9 mouse cellular contexts compared by ENCODE assay signal in the genomic region with DNA sequence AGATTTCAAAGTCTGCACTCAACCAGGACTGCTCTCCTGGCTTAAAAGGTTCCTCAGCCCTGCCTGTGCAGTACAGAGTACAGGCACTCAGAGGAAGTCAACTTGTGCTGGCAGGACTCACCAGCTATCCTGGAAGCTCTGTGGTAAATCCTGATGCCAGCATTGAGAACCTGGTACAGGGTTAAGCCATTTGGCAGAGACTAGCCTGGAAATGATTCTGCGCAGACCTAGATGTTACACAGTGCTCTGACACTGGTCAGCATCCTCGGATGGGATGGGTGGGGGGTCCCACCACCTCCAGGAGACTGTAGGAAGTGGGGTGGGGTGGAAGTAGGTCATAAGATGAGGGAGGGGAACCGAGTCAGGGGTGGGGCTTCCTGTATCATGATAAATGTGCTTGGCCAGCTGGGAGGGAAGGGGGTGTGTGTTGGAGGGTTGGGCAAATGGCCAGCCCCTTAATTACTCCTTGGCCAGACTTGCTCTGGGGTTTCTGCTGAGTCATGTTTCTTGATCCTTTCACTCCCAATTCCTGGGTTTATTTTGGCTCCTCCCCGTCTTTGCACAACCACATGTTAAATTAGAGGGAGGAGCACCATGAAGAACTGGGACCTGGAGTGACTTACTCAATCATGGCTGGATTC. TPM values are rescaled to one million over a fixed set of nuclear protein-coding genes. Genes with fewer than 3 reads are reported as not detected.
A peak's percentile ranks its signal among the peaks of the same experiment; 100 is the strongest.
DNase-seq lines count a peak whose midpoint lies in the region; ATAC-seq and TF ChIP-seq lines count a peak whose summit lies in the region.
"Had no signal": no experiment of that assay in that cellular context is flagged by ENCODE, and none has a peak within 500 bp of the region (broad histone marks: within the 10 kb centered on the region; RNA-seq: fewer than 3 reads in every experiment).

No protein-coding gene starts in this region.

- no peak overlapping the region for H3K27ac ChIP-seq in thymus, adult 2 months (ENCODE audit: control insufficient read depth, insufficient read depth, low read length)
- H3K27ac ChIP-seq in embryonic facial prominence, embryonic 15.5 days (replicated peaks), result peak overlapping the region; percentile 45; the same call in 1 of the 2 replicates
- 0 out of 2 replicates have a peak overlapping the region, but pooled peaks have one; percentile 7 for H3K27ac ChIP-seq in intestine, postnatal 0 days (ENCODE audit: low read depth, low read length)

- H3K36me3 ChIP-seq in thymus, adult 2 months (ENCODE audit: control insufficient read depth, insufficient read depth, low read length), result peaks cover 12% of the 10 kb centered on the region
- H3K36me3 ChIP-seq in embryonic facial prominence, embryonic 15.5 days, result peaks cover 29% of the 10 kb centered on the region
- peaks cover 34% of the 10 kb centered on the region for H3K36me3 ChIP-seq in intestine, postnatal 0 days (ENCODE audit: control insufficient read depth, insufficient read depth)

- no peak overlapping the region for H3K9ac ChIP-seq in embryonic facial prominence, embryonic 15.5 days
- no peak overlapping the region for H3K9ac ChIP-seq in intestine, postnatal 0 days (ENCODE audit: low read depth, low read length)

- no peak overlapping the region for H3K4me2 ChIP-seq in embryonic facial prominence, embryonic 15.5 days (replicated peaks)
- H3K4me2 ChIP-seq in intestine, postnatal 0 days (replicated peaks; ENCODE audit: low read depth), result no peak overlapping the region

- peaks cover 23% of the 10 kb centered on the region for H3K4me1 ChIP-seq in thymus, adult 2 months (replicated peaks; ENCODE audit: control insufficient read depth, insufficient read depth, low read length)
- peaks cover 38% of the 10 kb centered on the region for H3K4me1 ChIP-seq in embryonic facial prominence, embryonic 15.5 days
- peaks cover 9% of the 10 kb centered on the region for H3K4me1 ChIP-seq in intestine, postnatal 0 days (replicated peaks; ENCODE audit: control insufficient read depth, insufficient read depth, low read length)

- peak; percentile 9 for DNase-seq in thymus, postnatal 0 days (ENCODE audit: low spot score)
- no peak for DNase-seq in thymus, adult 2 months
- peak; percentile 81 to 90 for DNase-seq in lung, adult 18-20 months
- no peak for DNase-seq in thymus, postnatal 10 days (ENCODE audit: low spot score in 2 of 2)
- DNase-seq in embryo, embryonic 10 days (ENCODE audit: low spot score), result no peak
- no peak for DNase-seq in thymus, postnatal 14 days

- H3K4me3 ChIP-seq in thymus, adult 2 months (ENCODE audit: control insufficient read depth, insufficient read depth, low read length), result no peak overlapping the region
- no peak overlapping the region for H3K4me3 ChIP-seq in embryonic facial prominence, embryonic 15.5 days (replicated peaks)
- H3K4me3 ChIP-seq in intestine, postnatal 0 days (ENCODE audit: low read depth, low read length), result no peak overlapping the region
- H3K4me3 ChIP-seq: megakaryocyte, embryonic 14.5 days had no signal

- no peaks in the 10 kb centered on the region for H3K27me3 ChIP-seq in thymus, adult 2 months (ENCODE audit: control insufficient read depth, insufficient read depth, low read length)
- no peaks in the 10 kb centered on the region for H3K27me3 ChIP-seq in embryonic facial prominence, embryonic 15.5 days
- H3K27me3 ChIP-seq in intestine, postnatal 0 days (replicated peaks; ENCODE audit: control insufficient read depth, insufficient read depth, low read length), result no peaks in the 10 kb centered on the region
- H3K27me3 ChIP-seq: megakaryocyte, embryonic 14.5 days had no signal

- no peak for ATAC-seq in embryonic facial prominence, embryonic 15.5 days (ENCODE audit: insufficient number of reproducible peaks, low FRiP score, low TSS enrichment, low read depth)
- no peak for ATAC-seq in intestine, postnatal 0 days

- H3K9me3 ChIP-seq in embryonic facial prominence, embryonic 15.5 days (replicated peaks), result no peaks in the 10 kb centered on the region
- H3K9me3 ChIP-seq in intestine, postnatal 0 days (ENCODE audit: control insufficient read depth), result no peaks in the 10 kb centered on the region
- H3K9me3 ChIP-seq: megakaryocyte, embryonic 14.5 days had no signal

- TF ChIP-seq POLR2A in thymus, adult 2 months (IDR thresholded peaks at IDR 0.05; ENCODE audit: control insufficient read depth, extremely low read depth, insufficient read depth, low read length, poor library complexity), result no peak

- WGBS in thymus, adult 2 months, result 80% methylated on average over 4 of the region's 4 CpGs
- 57% methylated on average over 4 of the region's 4 CpGs for WGBS in embryonic facial prominence, embryonic 15.5 days
- WGBS in intestine, postnatal 0 days, result 32% methylated on average over 4 of the region's 4 CpGs

- no peak for TF ChIP-seq CTCF in thymus, adult 2 months (IDR thresholded peaks at IDR 0.05; ENCODE audit: borderline replicate concordance, control insufficient read depth, extremely low read depth, insufficient read depth, low read length, poor library complexity)
- no peak for TF ChIP-seq CTCF in intestine, postnatal 0 days (IDR thresholded peaks at IDR 0.05; ENCODE audit: low read depth)

RNA-seq across cellular contexts. Expression of gene Mocs1, which starts 4.0 kb away (rescaled TPM):
- 2.5 and 3.9 TPM in 2 replicates for polyA plus RNA-seq in thymus, postnatal 0 days (2015; fragmentation: Nextera tagmentation; extraction: Ambion mirVana)
- polyA plus RNA-seq in thymus, adult 2 months (2012; rRNA removed), result 32.9 and 38.4 TPM in 2 replicates
- 9.7 and 11.3 TPM in 2 replicates for polyA plus RNA-seq in embryonic facial prominence, embryonic 15.5 days (2015; fragmentation: Nextera tagmentation; extraction: Ambion mirVana)
- polyA plus RNA-seq in intestine, postnatal 0 days (2015; fragmentation: Nextera tagmentation; extraction: Ambion mirVana), result 9.7 and 11.1 TPM in 2 replicates

Comparison
In these comparisons a context has a peak if more than half of its experiments do, and no peak if none do; other contexts are left out.
1. DNase-seq: peak in thymus, postnatal 0 days (single experiment) and lung, adult 18-20 months (2 of 2); none in thymus, adult 2 months (single experiment), thymus, postnatal 10 days (0 of 2), embryo, embryonic 10 days (single experiment) and thymus, postnatal 14 days (single experiment).